Mouse (Mus musculus) midbrain, embryonic 16.5 days (tissue): ENCODE measurements at regions not wholly inside any gene's neighbourhood (a gene's known extent, or its start where the extent isn't known, plus 50 kb on each side); places are given as distances from the start of the nearest gene placed in this dataset.

Experiments
- ATAC-seq: fragments of 200-750 bp; cut with Nextera tagmentation; 2 replicates; pipeline ENCODE4 v1.8.0; 2017; ENCODE audit warnings: moderate TSS enrichment
- H3K27ac ChIP-seq: fragments of 300-500 bp; sonication (generic); 2 replicates; pipeline ENCODE4 v1.5.1; 2014; ENCODE audit warnings: mild to moderate bottlenecking, low read length, mixed read lengths
- H3K27me3 ChIP-seq: fragments of 300-500 bp; sonication (generic); 2 replicates; pipeline ENCODE4 v1.6.1; 2014; ENCODE audit warnings: low read depth, low read length, mixed read lengths; ENCODE audit not compliant: control insufficient read depth, insufficient read depth
- H3K36me3 ChIP-seq: fragments of 300-500 bp; sonication (generic); 2 replicates; pipeline ENCODE4 v1.6.1; 2014; ENCODE audit warnings: mild to moderate bottlenecking, low read length, moderate library complexity, mixed read lengths; ENCODE audit not compliant: control insufficient read depth, insufficient read depth
- H3K4me1 ChIP-seq: fragments of 300-500 bp; sonication (generic); 2 replicates; pipeline ENCODE4 v1.6.1; 2014; ENCODE audit warnings: mild to moderate bottlenecking, low read length, mixed read lengths; ENCODE audit not compliant: control insufficient read depth, insufficient read depth
- H3K4me2 ChIP-seq: fragments of 300-500 bp; sonication (generic); 2 replicates; pipeline ENCODE4 v1.6.1; 2014; ENCODE audit warnings: mild to moderate bottlenecking, low read length, mixed read lengths
- H3K4me3 ChIP-seq: fragments of 300-500 bp; sonication (generic); 2 replicates; pipeline ENCODE4 v1.5.1; 2014; ENCODE audit warnings: low read depth, mild to moderate bottlenecking, low read length, moderate library complexity, mixed read lengths
- H3K9ac ChIP-seq: fragments of 300-500 bp; sonication (generic); 2 replicates; pipeline ENCODE4 v1.6.1; 2014; ENCODE audit warnings: low read depth, low read length, mixed read lengths
- H3K9me3 ChIP-seq: fragments of 300-500 bp; sonication (generic); replicated peaks from 2 replicates; pipeline ENCODE4 v1.6.1; 2014; ENCODE audit warnings: mild to moderate bottlenecking, low read length, mixed read lengths; ENCODE audit not compliant: control insufficient read depth, poor library complexity, severe bottlenecking
- WGBS: fragments of 180-500 bp; shearing (Covaris S2); extraction: QIAGEN DNeasy Blood & Tissue Kit; methylation state at CpG from one replicate; pipeline ENCODE4 v1.1.7; 2014; 5-methylcytosine and 5-hydroxymethylcytosine counted together

- no peaks in the 10 kb centered on the region for H3K36me3 ChIP-seq
- H3K4me1 ChIP-seq = no peaks in the 10 kb centered on the region
- ATAC-seq = no peak
- H3K9me3 ChIP-seq = no peaks in the 10 kb centered on the region
- 59% methylated on average over 2 of the region's 2 CpGs for WGBS
- no peaks in the 10 kb centered on the region for H3K27me3 ChIP-seq
- no peak overlapping the region for H3K9ac ChIP-seq
- no peak overlapping the region for H3K4me3 ChIP-seq
- H3K27ac ChIP-seq = no peak overlapping the region
- H3K4me2 ChIP-seq = no peak overlapping the region
These were observed 160.2 kb upstream of the Gas1 start for GRCm38 (mm10) chr13:60337383-60337782.

GRCm38 (mm10) chr13:60338107-60338506 is 160.9 kb upstream of the Gas1 start:
- H3K9me3 ChIP-seq = no peaks in the 10 kb centered on the region
- H3K4me1 ChIP-seq = no peaks in the 10 kb centered on the region
- no peaks in the 10 kb centered on the region for H3K36me3 ChIP-seq
- H3K9ac ChIP-seq = no peak overlapping the region
- H3K4me3 ChIP-seq = no peak overlapping the region
- ATAC-seq = no peak
- H3K4me2 ChIP-seq = no peak overlapping the region
- no peaks in the 10 kb centered on the region for H3K27me3 ChIP-seq
- no peak overlapping the region for H3K27ac ChIP-seq
- 92% methylated on average over 8 of the region's 8 CpGs for WGBS

GRCm38 (mm10) chr13:60340068-60340467 is 162.9 kb upstream of the Gas1 start:
- Histone ChIP-seq H3K27ac (no peak overlapping the region), H3K4me2 (no peak overlapping the region), H3K4me1 (no peaks in the 10 kb centered on the region), H3K9ac (no peak overlapping the region), H3K27me3 (no peaks in the 10 kb centered on the region), H3K9me3 (no peaks in the 10 kb centered on the region), H3K36me3 (no peaks in the 10 kb centered on the region), H3K4me3 (no peak overlapping the region)
- WGBS = 82% methylated on average over 2 of the region's 2 CpGs
- no peak for ATAC-seq

GRCm38 (mm10) chr13:60347881-60348280 is 170.7 kb upstream of the Gas1 start:
- Histone ChIP-seq H3K9ac (no peak overlapping the region), H3K36me3 (no peaks in the 10 kb centered on the region), H3K9me3 (no peaks in the 10 kb centered on the region), H3K4me1 (no peaks in the 10 kb centered on the region), H3K4me3 (no peak overlapping the region), H3K27me3 (no peaks in the 10 kb centered on the region), H3K4me2 (no peak overlapping the region), H3K27ac (no peak overlapping the region)
- no peak for ATAC-seq
- 24% methylated on average over 7 of the region's 7 CpGs for WGBS

GRCm38 (mm10) chr13:60348438-60348837 is 171.3 kb upstream of the Gas1 start:
- Histone ChIP-seq H3K36me3 (no peaks in the 10 kb centered on the region), H3K9me3 (no peaks in the 10 kb centered on the region), H3K4me1 (no peaks in the 10 kb centered on the region), H3K27ac (no peak overlapping the region), H3K4me3 (no peak overlapping the region), H3K27me3 (no peaks in the 10 kb centered on the region), H3K4me2 (no peak overlapping the region), H3K9ac (no peak overlapping the region)
- whole genome bisulfite sequencing = 70% methylated on average over 2 of the region's 2 CpGs
- ATAC-seq = no peak

GRCm38 (mm10) chr13:60355707-60356490 is 178.7 kb upstream of the Gas1 start:
- Histone ChIP-seq H3K36me3 (no peaks in the 10 kb centered on the region), H3K27me3 (no peaks in the 10 kb centered on the region), H3K4me2 (no peak overlapping the region), H3K9me3 (no peaks in the 10 kb centered on the region), H3K4me3 (no peak overlapping the region), H3K4me1 (no peaks in the 10 kb centered on the region), H3K27ac (no peak overlapping the region), H3K9ac (no peak overlapping the region)
- 82% methylated on average over 6 of the region's 6 CpGs for WGBS
- no peak for ATAC-seq

- H3K27ac ChIP-seq = no peak overlapping the region
- no peaks in the 10 kb centered on the region for H3K9me3 ChIP-seq
- H3K27me3 ChIP-seq = no peaks in the 10 kb centered on the region
- H3K4me1 ChIP-seq = no peaks in the 10 kb centered on the region
- H3K4me3 ChIP-seq = no peak overlapping the region
- no peak for ATAC-seq
- H3K9ac ChIP-seq = no peak overlapping the region
- H3K36me3 ChIP-seq = no peaks in the 10 kb centered on the region
- WGBS = 87% methylated on average over 7 of the region's 7 CpGs
- no peak overlapping the region for H3K4me2 ChIP-seq
These were observed 181.4 kb upstream of the Gas1 start for GRCm38 (mm10) chr13:60358408-60359060.

GRCm38 (mm10) chr13:60364778-60365672 is 187.9 kb upstream of the Gas1 start:
- H3K36me3 ChIP-seq = no peaks in the 10 kb centered on the region
- no peak for ATAC-seq
- no peak overlapping the region for H3K9ac ChIP-seq
- 69% methylated on average over 13 of the region's 13 CpGs for WGBS
- H3K27me3 ChIP-seq = no peaks in the 10 kb centered on the region
- H3K4me1 ChIP-seq = no peaks in the 10 kb centered on the region
- no peak overlapping the region for H3K4me2 ChIP-seq
- no peak overlapping the region for H3K27ac ChIP-seq
- H3K4me3 ChIP-seq = no peak overlapping the region
- H3K9me3 ChIP-seq = no peaks in the 10 kb centered on the region

GRCm38 (mm10) chr13:60369216-60369615 is 192.1 kb upstream of the Gas1 start:
- ATAC-seq = no peak
- H3K9me3 ChIP-seq = no peaks in the 10 kb centered on the region
- no peak overlapping the region for H3K4me2 ChIP-seq
- H3K36me3 ChIP-seq = no peaks in the 10 kb centered on the region
- WGBS = 82% methylated on average over 4 of the region's 4 CpGs
- no peak overlapping the region for H3K4me3 ChIP-seq
- no peaks in the 10 kb centered on the region for H3K4me1 ChIP-seq
- H3K27ac ChIP-seq = no peak overlapping the region
- no peaks in the 10 kb centered on the region for H3K27me3 ChIP-seq
- no peak overlapping the region for H3K9ac ChIP-seq
